Mouse (Mus musculus): ENCODE data around the gene Akirin2. TPM values are rescaled to one million over a fixed set of nuclear protein-coding genes. Genes with fewer than 3 reads are reported as not detected.
"Not testable (repeated sequence)": the region's sequence is repeated elsewhere in the genome, so short reads cannot be mapped to it uniquely, and the experiment has no call there.

Gene Akirin2
- polyA plus RNA-seq, 1 experiment from 2014 or later, result 101 TPM

GRCm38 (mm10) chr4:34554596-34554995 lies 3.9 kb downstream of the Akirin2 start:
- Histone ChIP-seq H3K27ac (no peak overlapping the region), H3K27me3 (no peaks in the 10 kb centered on the region), H3K36me3 (peaks cover 7% of the 10 kb centered on the region; the same call in 1 of the 2 replicates), H3K4me1 (replicated peaks) (peaks cover 31% of the 10 kb centered on the region), H3K9ac (replicated peaks) (no peak overlapping the region), H3K4me3 (replicated peaks) (no peak overlapping the region), H3K9me3 (no peaks in the 10 kb centered on the region), H3K4me2 (no peak overlapping the region)
- ATAC-seq (ENCODE audit: insufficient number of reproducible peaks, insufficient read depth, low FRiP score, low TSS enrichment, low read depth), result no peak
- 73% methylated on average over 1 of the region's 1 CpGs for WGBS

- no peak for ATAC-seq (ENCODE audit: insufficient number of reproducible peaks, insufficient read depth, low FRiP score, low TSS enrichment, low read depth)
- Histone ChIP-seq H3K36me3 (peaks cover 7% of the 10 kb centered on the region; the same call in 1 of the 2 replicates), H3K4me3 (replicated peaks) (no peak overlapping the region), H3K9me3 (no peaks in the 10 kb centered on the region), H3K4me1 (replicated peaks) (peaks cover 31% of the 10 kb centered on the region), H3K27me3 (no peaks in the 10 kb centered on the region), H3K4me2 (no peak overlapping the region), H3K27ac (no peak overlapping the region), H3K9ac (replicated peaks) (no peak overlapping the region)
- WGBS, result 98% methylated on average over 3 of the region's 3 CpGs
These were observed 4.9 kb downstream of the Akirin2 start for GRCm38 (mm10) chr4:34555604-34556003.

- Histone ChIP-seq H3K9me3 (no peaks in the 10 kb centered on the region), H3K4me1 (replicated peaks) (peaks cover 31% of the 10 kb centered on the region), H3K27me3 (no peaks in the 10 kb centered on the region), H3K9ac (replicated peaks) (no peak overlapping the region), H3K4me2 (no peak overlapping the region), H3K4me3 (replicated peaks) (no peak overlapping the region), H3K27ac (no peak overlapping the region), H3K36me3 (peaks cover 7% of the 10 kb centered on the region; the same call in 1 of the 2 replicates)
- ATAC-seq (ENCODE audit: insufficient number of reproducible peaks, insufficient read depth, low FRiP score, low TSS enrichment, low read depth), result no peak
These were observed 5.4 kb downstream of the Akirin2 start for GRCm38 (mm10) chr4:34556183-34556582.

GRCm38 (mm10) chr4:34560971-34561370 lies 10.2 kb downstream of the Akirin2 start:
- Histone ChIP-seq H3K4me2 (no peak overlapping the region), H3K9me3 (no peaks in the 10 kb centered on the region), H3K4me3 (replicated peaks) (no peak overlapping the region), H3K36me3 (peaks cover 24% of the 10 kb centered on the region), H3K27ac (no peak overlapping the region), H3K9ac (replicated peaks) (no peak overlapping the region), H3K27me3 (no peaks in the 10 kb centered on the region), H3K4me1 (replicated peaks) (peaks cover 10% of the 10 kb centered on the region)
- no peak for ATAC-seq (ENCODE audit: insufficient number of reproducible peaks, insufficient read depth, low FRiP score, low TSS enrichment, low read depth)
- WGBS, result 58% methylated on average over 4 of the region's 4 CpGs

DNA sequence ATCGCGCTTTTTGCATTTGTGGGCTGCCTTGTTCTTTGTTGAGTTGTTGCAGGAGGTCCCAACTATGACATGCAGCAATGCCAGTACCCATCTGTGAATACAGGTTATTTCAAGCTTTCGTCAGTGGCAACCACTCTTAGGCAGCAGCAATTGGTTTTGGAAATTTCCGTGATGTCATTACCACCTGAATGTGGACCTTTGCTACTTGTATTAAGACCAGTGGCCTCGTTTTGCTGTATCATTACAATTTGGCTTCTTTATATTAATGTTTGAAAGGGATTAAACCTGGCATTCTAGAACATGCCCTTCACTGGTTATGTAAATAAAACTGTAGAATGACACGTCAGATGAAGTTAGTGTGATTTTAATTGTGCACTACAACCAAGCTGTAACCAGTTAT lies 15.5 kb downstream of the Akirin2 start:
- no peak for ATAC-seq (ENCODE audit: insufficient number of reproducible peaks, insufficient read depth, low FRiP score, low TSS enrichment, low read depth)
- WGBS, result 90% methylated on average over 6 of the region's 6 CpGs
- Histone ChIP-seq H3K9me3 (no peaks in the 10 kb centered on the region), H3K36me3 (peaks cover 72% of the 10 kb centered on the region), H3K4me3 (replicated peaks) (no peak overlapping the region), H3K4me1 (replicated peaks) (no peaks in the 10 kb centered on the region), H3K27ac (no peak overlapping the region), H3K4me2 (no peak overlapping the region), H3K27me3 (no peaks in the 10 kb centered on the region), H3K9ac (replicated peaks) (no peak overlapping the region)

DNA sequence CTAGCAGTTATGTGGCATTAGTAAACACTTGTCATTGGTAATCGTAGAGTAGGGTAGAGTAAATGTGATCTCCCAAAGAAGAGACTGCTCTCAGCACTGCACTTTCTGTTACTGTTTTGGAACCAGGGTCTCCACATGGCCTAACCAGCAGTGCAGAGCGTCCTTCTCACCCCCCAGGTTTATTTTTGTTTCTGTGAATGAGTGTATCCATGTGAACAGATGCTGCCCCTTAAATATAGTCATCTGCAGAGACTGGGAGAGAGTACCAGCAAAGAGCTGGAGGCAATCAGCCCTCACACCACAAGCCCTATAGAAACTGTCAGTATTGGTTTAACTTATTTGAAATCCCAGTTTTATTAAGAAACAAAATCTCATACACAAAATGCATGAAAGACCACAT lies 22.1 kb downstream of the Akirin2 start:
- Histone ChIP-seq H3K4me3 (replicated peaks) (no peak overlapping the region), H3K9me3 (no peaks in the 10 kb centered on the region), H3K36me3 (peaks cover 94% of the 10 kb centered on the region), H3K27me3 (no peaks in the 10 kb centered on the region), H3K4me2 (no peak overlapping the region), H3K9ac (replicated peaks) (no peak overlapping the region), H3K27ac (no peak overlapping the region), H3K4me1 (replicated peaks) (no peaks in the 10 kb centered on the region)
- 83% methylated on average over 2 of the region's 2 CpGs for WGBS
- no peak for ATAC-seq (ENCODE audit: insufficient number of reproducible peaks, insufficient read depth, low FRiP score, low TSS enrichment, low read depth)

DNA sequence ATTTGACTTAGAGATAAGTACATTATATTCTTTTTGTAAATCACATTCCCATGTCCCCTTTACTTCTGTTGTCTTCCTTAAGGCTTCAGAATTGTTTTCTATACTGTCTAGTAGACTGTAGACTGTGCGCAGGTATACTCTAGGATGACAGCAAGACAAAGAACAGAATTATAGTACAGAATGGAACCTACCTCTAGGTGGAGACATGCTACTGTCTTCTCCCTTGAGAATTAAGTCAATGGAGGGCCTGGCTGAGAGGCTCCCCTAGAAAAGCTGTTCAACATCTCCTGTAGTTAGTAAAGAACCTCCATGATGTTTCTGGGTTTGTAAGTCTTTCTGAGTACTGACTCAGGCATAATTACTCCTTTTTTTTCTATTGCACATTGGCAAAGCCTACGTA lies 26.3 kb downstream of the Akirin2 start:
- no peak overlapping the region for H3K9ac ChIP-seq (replicated peaks)
- no peak overlapping the region for H3K4me3 ChIP-seq (replicated peaks)
- no peaks in the 10 kb centered on the region for H3K27me3 ChIP-seq
- H3K9me3 ChIP-seq, result no peaks in the 10 kb centered on the region
- H3K36me3 ChIP-seq, result peaks cover 92% of the 10 kb centered on the region
- ATAC-seq (ENCODE audit: insufficient number of reproducible peaks, insufficient read depth, low FRiP score, low TSS enrichment, low read depth), result no peak
- WGBS, result 98% methylated on average over 2 of the region's 2 CpGs
- H3K4me1 ChIP-seq (replicated peaks), result no peaks in the 10 kb centered on the region
- no peak overlapping the region for H3K4me2 ChIP-seq
- H3K27ac ChIP-seq, result no peak overlapping the region

GRCm38 (mm10) chr4:34579215-34579614 lies 28.5 kb downstream of the Akirin2 start:
- H3K4me2 ChIP-seq, result no peak overlapping the region
- H3K9me3 ChIP-seq, result no peaks in the 10 kb centered on the region
- H3K27me3 ChIP-seq, result no peaks in the 10 kb centered on the region
- no peak for ATAC-seq (ENCODE audit: insufficient number of reproducible peaks, insufficient read depth, low FRiP score, low TSS enrichment, low read depth)
- no peak overlapping the region for H3K4me3 ChIP-seq (replicated peaks)
- no peak overlapping the region for H3K9ac ChIP-seq (replicated peaks)
- H3K27ac ChIP-seq, result no peak overlapping the region
- peaks cover 94% of the 10 kb centered on the region for H3K36me3 ChIP-seq
- WGBS, result 80% methylated on average over 1 of the region's 1 CpGs
- H3K4me1 ChIP-seq (replicated peaks), result no peaks in the 10 kb centered on the region

DNA sequence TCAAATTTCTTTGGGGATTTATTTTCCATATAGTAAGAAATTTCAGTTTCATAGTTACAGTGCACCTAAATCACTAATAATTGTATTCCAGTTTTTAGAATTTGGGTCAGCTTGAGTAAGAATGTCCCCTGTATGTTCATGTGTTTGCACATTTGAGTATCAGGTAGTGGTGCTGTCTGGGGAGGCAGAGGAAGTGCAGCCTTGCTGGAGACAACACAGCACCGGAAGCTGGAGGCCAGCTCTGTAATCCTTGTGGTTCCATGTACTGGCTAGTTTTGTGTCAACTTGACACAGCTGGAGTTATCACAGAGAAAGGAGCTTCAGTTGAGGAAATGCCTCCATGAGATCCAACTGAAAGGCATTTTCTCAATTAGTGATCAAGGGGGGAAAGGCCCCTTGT lies 30.8 kb downstream of the Akirin2 start:
- 80% methylated on average over 1 of the region's 1 CpGs for WGBS
- peaks cover 84% of the 10 kb centered on the region for H3K36me3 ChIP-seq
- H3K9me3 ChIP-seq; H3K27ac ChIP-seq; H3K4me3 ChIP-seq (replicated peaks); H3K4me1 ChIP-seq (replicated peaks); ATAC-seq (ENCODE audit: insufficient number of reproducible peaks, insufficient read depth, low FRiP score, low TSS enrichment, low read depth); H3K4me2 ChIP-seq; H3K27me3 ChIP-seq; H3K9ac ChIP-seq (replicated peaks): not testable (repeated sequence)

GRCm38 (mm10) chr4:34581990-34582389 lies 31.3 kb downstream of the Akirin2 start:
- Histone ChIP-seq H3K4me3 (replicated peaks) (no peak overlapping the region), H3K36me3 (peaks cover 82% of the 10 kb centered on the region), H3K9ac (replicated peaks) (no peak overlapping the region), H3K4me1 (replicated peaks) (no peaks in the 10 kb centered on the region), H3K27ac (no peak overlapping the region), H3K4me2 (no peak overlapping the region), H3K9me3 (no peaks in the 10 kb centered on the region), H3K27me3 (no peaks in the 10 kb centered on the region)
- 77% methylated on average over 7 of the region's 7 CpGs for WGBS
- ATAC-seq (ENCODE audit: insufficient number of reproducible peaks, insufficient read depth, low FRiP score, low TSS enrichment, low read depth), result no peak

DNA sequence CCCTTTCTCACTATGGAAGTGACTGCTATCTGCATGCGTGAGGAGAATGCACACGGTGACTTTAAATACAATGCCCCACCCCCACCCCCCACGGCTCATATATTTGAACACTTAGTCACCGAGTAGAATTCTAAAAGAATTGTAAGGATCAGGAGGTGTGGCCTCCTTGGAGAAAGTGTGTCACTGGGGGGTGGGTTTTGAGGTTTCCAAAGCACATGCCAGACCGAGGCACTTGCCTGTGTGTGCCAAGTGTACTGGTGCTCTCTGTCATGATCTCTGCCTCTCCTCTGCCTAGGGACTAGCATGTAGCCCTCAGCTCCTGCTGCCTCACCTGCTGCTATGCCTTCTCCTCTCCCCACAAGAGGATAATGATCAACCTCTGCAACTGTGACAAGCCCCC lies 31.7 kb downstream of the Akirin2 start:
- Histone ChIP-seq H3K9me3 (no peaks in the 10 kb centered on the region), H3K4me1 (replicated peaks) (no peaks in the 10 kb centered on the region), H3K27ac (no peak overlapping the region), H3K4me2 (no peak overlapping the region), H3K27me3 (no peaks in the 10 kb centered on the region), H3K4me3 (replicated peaks) (no peak overlapping the region), H3K36me3 (peaks cover 82% of the 10 kb centered on the region), H3K9ac (replicated peaks) (no peak overlapping the region)
- WGBS, result 82% methylated on average over 5 of the region's 5 CpGs
- no peak for ATAC-seq (ENCODE audit: insufficient number of reproducible peaks, insufficient read depth, low FRiP score, low TSS enrichment, low read depth)

GRCm38 (mm10) chr4:34583427-34583826 lies 32.7 kb downstream of the Akirin2 start:
- no peaks in the 10 kb centered on the region for H3K27me3 ChIP-seq
- no peak overlapping the region for H3K4me2 ChIP-seq
- H3K4me1 ChIP-seq (replicated peaks), result no peaks in the 10 kb centered on the region
- no peaks in the 10 kb centered on the region for H3K9me3 ChIP-seq
- H3K9ac ChIP-seq (replicated peaks), result no peak overlapping the region
- no peak overlapping the region for H3K4me3 ChIP-seq (replicated peaks)
- 90% methylated on average over 3 of the region's 3 CpGs for WGBS
- H3K36me3 ChIP-seq, result peaks cover 75% of the 10 kb centered on the region
- H3K27ac ChIP-seq, result no peak overlapping the region
- no peak for ATAC-seq (ENCODE audit: insufficient number of reproducible peaks, insufficient read depth, low FRiP score, low TSS enrichment, low read depth)

All from limb, embryonic 12.5 days (tissue).